Mouse (Mus musculus) MN1 (cell line): ENCODE results near the gene Cdh15.

ENCODE experiments used
- DNase-seq: peaks from one replicate; pipeline ENCODE4 v3.0.0-alpha.2; 2016; ENCODE audit warnings: low spot score

Gene Cdh15

DNA sequence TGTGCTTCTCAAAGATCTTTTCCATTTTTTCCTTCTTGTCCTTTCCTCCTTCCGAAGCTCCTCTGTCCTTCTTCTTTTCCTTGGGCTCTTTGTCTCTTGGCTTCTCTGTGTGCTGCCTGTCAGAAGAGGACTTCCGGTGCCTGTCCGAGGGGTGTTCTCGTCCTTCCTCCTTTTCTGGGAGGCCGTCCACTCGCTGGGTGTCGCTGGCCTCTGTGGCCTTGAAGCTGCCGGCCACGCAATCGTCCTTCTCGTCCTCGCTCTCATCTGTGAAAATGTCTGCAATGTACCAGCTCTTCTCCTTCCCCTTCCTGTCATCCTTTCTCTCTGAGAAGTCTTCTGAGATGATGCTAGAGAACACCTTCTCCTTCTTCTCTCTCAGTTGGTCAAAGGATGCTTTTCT is 45.7 kb downstream of the Cdh15 start:
- DNase-seq, result no peak

DNA sequence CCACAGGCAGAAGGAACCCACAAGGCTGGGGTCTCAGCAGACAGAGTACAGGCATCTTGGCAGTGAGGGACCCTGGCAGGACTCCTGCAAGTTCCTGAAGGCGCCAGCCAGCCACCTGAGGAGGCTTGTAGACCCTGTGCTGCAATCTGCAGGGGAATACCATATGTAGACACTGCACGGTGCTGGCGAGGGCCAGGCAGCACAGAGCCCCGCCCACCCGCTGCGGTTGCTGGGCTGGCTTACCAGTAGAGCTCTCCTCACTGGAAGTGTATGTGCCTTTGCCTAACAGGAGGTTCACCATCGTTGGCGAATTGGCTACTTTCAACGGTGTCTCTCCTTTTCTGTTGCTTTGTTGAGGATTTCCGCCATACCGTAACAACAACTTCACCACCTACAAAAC is 48.6 kb downstream of the Cdh15 start:
- no peak for DNase-seq

DNA sequence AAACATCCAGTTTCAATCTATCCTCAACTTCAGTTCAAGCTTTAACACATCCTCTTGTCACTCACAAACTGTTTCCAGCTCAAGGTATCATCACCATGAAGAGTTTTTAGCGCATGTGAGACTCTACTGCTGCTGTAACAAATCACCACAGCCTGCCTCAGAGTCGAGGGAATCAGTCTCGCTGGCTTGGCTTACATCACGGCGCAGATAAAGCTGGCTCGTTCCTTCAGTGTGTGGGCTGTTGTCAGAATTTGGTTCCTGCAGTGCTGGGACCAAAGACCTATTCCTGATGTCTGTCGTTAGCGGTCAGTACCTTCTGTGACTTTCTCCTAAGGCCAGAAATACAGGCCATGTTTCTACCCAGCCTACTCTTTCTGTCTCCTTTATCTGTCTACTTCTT is 49.4 kb downstream of the Cdh15 start:
- DNase-seq, result no peak

DNA sequence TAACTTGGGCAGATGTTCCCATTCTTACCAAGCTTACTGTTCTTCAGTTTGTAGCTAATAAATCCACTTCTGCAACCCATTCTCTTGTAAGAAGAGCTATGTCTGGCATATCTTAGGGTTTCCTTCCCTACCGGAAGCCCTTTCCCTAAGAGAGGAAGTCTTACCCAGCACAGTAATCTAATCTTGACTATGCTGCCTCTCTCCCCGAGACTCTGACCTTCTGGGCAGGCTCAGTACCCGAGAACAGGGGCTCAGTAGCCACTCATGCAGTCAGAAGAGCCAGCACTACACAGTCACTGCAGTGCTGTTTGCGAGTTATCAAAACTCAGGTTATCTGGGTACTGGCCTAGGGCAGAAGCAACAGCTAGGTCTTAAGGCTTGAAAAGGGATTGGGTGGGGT is 50.3 kb downstream of the Cdh15 start:
- no peak for DNase-seq

DNA sequence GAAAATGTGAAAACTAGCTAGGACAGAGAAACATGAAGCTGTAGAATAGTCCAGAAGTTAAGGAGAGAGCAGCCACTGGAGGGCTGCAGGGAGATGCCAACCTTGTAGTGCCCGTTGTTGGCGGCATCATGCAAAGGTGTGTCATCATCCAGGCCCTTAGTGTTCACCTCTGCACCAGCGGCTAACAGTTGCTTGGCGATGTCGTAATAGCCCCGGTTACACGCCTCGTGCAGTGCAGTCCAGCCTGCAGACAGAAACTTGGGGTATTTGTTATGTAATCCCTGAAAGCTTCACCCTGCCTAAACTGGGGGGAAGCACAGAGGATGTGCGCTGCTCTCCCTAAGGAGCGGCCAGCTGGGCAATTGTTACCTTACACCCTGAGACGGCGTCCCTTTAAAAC is 50.7 kb downstream of the Cdh15 start:
- DNase-seq, result no peak

DNA sequence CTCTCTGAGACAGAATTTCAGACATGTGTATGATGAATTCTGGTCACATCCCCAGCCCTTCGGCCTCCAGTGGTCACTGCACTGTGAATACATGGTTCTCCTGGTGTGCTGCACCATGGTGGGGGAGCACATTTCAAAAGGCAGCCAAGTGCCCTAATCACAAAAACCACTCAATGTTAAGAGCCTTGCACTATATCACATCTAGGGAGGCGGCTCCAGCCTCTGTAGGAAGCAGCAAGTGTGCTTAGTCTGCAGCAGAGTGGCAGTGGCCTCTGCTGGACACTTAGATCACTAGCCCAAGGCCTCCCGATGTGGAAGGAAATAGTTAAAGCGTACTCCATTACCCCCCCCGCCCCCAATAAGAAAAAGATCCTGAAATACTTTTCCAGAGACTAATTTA is 51.3 kb downstream of the Cdh15 start:
- DNase-seq, result no peak

- no peak for DNase-seq
These were observed 53.7 kb downstream of the Cdh15 start for GRCm38 (mm10) chr8:122901476-122901875.

DNA sequence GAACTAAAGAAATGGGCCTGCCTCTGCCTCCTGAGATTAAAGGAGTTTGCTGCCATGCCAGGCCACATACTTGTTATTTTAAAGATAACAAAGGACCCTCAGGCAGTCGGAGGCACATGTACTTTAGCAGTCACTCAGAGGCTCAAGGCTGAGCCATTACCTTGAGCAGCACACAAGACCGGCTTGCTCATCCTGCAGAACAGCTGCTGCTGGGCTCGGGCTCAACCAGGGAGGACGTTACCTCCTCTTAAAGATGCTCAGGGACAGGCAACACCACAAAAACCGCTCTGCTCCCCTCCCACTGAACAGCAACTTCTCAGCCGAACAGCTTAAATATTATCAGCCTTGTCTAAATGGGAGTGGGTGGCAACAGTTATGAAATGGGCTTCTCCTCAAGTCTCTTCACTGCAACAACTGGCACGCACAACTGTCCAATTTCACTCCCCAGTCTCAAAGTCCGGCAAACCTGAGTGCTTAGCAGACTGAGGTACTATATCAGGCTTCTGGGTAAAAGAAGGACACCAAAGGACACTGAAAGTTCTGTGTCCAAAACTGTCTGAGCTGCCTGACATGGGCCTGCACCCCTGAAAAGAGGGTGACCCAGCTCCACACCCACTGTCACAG is 54.2 kb downstream of the Cdh15 start:
- no peak for DNase-seq

GRCm38 (mm10) chr8:122902581-122902980 is 54.8 kb downstream of the Cdh15 start:
- no peak for DNase-seq

DNA sequence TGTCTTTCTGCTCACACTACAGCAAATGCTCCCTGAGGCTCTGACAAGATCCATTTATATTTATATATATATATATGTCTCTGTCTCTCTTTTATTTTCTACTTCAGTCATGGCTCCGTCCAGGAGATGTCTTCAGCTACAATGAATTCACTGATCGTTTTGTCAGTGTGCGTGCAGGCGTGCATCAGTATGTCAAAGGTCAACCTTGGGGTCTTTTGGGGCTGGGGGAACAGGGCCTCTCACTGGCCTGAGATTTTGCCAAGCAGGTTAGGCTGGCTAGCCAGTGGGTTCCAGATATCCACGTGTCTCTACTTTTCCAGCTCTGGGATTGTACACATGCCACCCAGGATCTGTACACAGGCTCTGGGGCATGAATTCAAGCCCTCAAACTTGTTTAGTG is 55.2 kb downstream of the Cdh15 start:
- no peak for DNase-seq

DNA sequence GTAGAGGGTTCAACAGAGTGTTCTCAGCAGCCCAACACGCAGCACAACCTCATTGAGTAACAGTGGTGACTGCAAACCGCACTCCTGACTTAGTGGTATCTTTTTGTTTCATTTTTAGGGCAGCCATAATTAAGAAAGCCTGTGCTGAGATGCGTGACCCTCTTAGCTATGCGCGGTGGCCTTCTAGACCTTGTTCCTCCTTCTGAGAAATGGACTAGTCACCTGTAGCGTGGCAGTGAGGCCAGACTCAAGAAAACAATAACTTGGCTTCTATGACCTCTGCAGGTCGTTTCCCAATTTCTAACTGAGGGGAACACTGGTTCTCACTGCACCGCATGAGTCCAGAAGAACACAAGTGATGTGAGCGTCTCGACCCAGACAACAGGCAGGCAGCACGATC is 56.7 kb downstream of the Cdh15 start:
- DNase-seq, result no peak

- DNase-seq, result peak; percentile 92
These were observed 57.6 kb downstream of the Cdh15 start for GRCm38 (mm10) chr8:122905346-122905745.

DNA sequence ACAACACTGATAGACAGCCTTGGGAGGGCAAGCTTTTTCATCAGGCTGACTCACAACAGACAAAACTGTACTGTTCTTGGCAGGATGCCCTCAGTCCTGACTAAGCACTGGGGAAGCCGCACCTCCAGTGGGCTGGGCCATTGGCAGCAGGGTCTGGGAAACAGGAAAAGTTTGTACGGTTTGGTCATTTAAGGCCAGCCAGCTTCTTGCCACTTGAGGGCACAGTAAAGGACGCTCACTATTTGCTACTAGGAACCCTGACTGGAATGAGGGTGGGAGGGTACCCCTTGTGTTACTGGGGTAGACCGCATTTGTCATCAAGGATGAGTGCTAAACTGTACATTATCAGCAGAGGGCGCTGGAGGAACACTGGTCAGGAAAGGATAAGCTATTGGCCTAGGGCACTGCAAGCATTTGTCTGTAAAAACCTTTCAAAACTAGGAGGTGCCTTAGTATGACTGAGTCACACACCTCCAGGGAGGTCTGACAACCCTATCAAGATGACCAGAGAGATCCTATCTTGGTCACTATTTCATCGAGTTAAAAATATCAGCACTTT is 58.8 kb downstream of the Cdh15 start:
- peak; percentile 99 for DNase-seq

DNA sequence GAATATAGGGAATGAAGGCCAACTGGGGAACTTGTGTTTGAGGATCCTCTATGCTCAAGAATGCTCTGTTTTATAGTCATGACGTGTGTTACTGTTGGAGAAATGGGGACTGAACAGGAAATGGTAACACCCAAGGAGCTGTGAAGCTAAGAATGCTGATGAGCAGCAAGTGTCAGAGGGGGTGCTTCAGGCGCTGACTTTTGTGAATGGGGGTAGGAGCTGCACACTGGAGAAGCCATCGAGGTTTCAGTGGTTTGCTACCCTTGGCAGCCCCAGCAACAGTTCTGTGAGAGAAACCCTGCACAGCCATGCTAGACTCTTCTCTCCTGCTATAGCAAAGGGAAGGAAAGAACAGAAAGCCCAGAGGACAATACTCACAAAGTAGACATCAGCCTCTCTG is 64.4 kb downstream of the Cdh15 start:
- no peak for DNase-seq

GRCm38 (mm10) chr8:122912871-122913270 is 65.1 kb downstream of the Cdh15 start:
- no peak for DNase-seq

- no peak for DNase-seq
These were observed 69.0 kb downstream of the Cdh15 start for GRCm38 (mm10) chr8:122916766-122917165.
